Mouse (Mus musculus): ENCODE measurements around the gene Ece2.

DNA sequence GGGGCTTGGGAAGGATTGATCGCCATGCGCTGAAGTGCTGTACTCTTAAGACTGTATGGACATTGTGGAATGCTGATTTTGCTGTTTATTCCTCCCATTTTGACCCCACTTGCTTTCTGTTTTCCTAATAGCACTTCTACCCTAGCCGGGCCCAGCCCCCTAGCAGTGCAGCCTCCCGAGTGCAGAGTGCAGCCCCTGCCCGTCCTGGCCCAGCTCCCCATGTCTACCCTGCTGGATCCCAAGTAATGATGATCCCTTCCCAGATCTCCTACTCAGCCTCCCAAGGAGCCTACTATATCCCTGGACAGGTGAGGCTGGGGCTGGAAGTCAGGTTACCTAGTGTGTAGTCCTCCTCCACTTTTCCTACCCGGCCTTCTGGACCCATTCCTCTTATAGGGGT lies 45.6 kb downstream of the Ece2 start:
- TF ChIP-seq CTCF (IDR thresholded peaks at IDR 0.05; ENCODE audit: insufficient read depth, low read depth, low read length) (no peak), POLR2A (IDR thresholded peaks at IDR 0.05; ENCODE audit: insufficient read depth, low read depth, low read length) (no peak)
